Comparison of ENCODE assay signal across 8 mouse cellular contexts in genomic region chr4:32305036-32305615, GRCm38 (mm10).
DNase-seq lines count a peak whose midpoint lies in the region; ATAC-seq lines count a peak whose summit lies in the region.
"Had no signal": no experiment of that assay in that cellular context is flagged by ENCODE, and none has a peak within 500 bp of the region (broad histone marks: within the 10 kb centered on the region; RNA-seq: fewer than 3 reads in every experiment).

No protein-coding gene starts in this region.

- intact Hi-C loops in left cerebral cortex, postnatal 14 days (cut with DNase I) = loop anchor here (10.0 kb wide), 1 partner anchor 110 kb away; no protein-coding TSS in a partner anchor

- no peak for ATAC-seq in megakaryocyte progenitor cell, adult 5-6 weeks (replicated peaks; ENCODE audit: poor library complexity)

- DNase-seq in left cerebral cortex, postnatal 14 days (ENCODE audit: low spot score in 2 of 2) = peak; percentile 41 to 54
- DNase-seq in left cerebral cortex, adult 11 months (ENCODE audit: low spot score) = no peak
- peak; percentile 74 for DNase-seq in fibroblast of lung, adult 2 months (ENCODE audit: low read depth)
- DNase-seq in kidney, postnatal 10 days = peak; percentile 40
- DNase-seq in retina, embryonic 14.5 days (ENCODE audit: low spot score) = peak; percentile 55
- no peak for DNase-seq in MN1 (ENCODE audit: low spot score)
- DNase-seq: adrenal gland, postnatal 10 days had no signal

Comparison
In these comparisons a context has a peak if more than half of its experiments do, and no peak if none do; other contexts are left out.
1. DNase-seq: peak in left cerebral cortex, postnatal 14 days (2 of 2), fibroblast of lung, adult 2 months (single experiment), kidney, postnatal 10 days (single experiment) and retina, embryonic 14.5 days (single experiment); none in left cerebral cortex, adult 11 months (single experiment) and MN1 (single experiment).